Mouse (Mus musculus) embryonic facial prominence, embryonic 13.5 days (tissue): ENCODE results near the gene C1qb. TPM values are rescaled to one million over a fixed set of nuclear protein-coding genes. Genes with fewer than 3 reads are reported as not detected.

ENCODE experiments used
- ATAC-seq: fragments of 200-750 bp; cut with Nextera tagmentation; 2 replicates; pipeline ENCODE4 v1.8.0; 2017; ENCODE audit warnings: low read depth; ENCODE audit not compliant: insufficient number of reproducible peaks, insufficient read depth, low FRiP score, low TSS enrichment
- H3K27ac ChIP-seq: fragments of 300-500 bp; sonication (generic); 2 replicates; pipeline ENCODE4 v1.5.1; 2015; ENCODE audit warnings: moderate library complexity, mild to moderate bottlenecking, inconsistent platforms
- H3K27me3 ChIP-seq: fragments of 300-500 bp; sonication (generic); 2 replicates; pipeline ENCODE4 v1.6.1; 2015; ENCODE audit warnings: mild to moderate bottlenecking, inconsistent platforms
- H3K36me3 ChIP-seq: fragments of 300-500 bp; sonication (generic); 2 replicates; pipeline ENCODE4 v1.6.1; 2015; ENCODE audit warnings: mild to moderate bottlenecking, inconsistent platforms
- H3K4me1 ChIP-seq: fragments of 300-500 bp; sonication (generic); 2 replicates; pipeline ENCODE4 v1.6.1; 2015; ENCODE audit warnings: inconsistent platforms
- H3K4me2 ChIP-seq: fragments of 300-500 bp; sonication (generic); 2 replicates; pipeline ENCODE4 v1.6.1; 2015; ENCODE audit warnings: moderate library complexity, mild to moderate bottlenecking, inconsistent platforms
- H3K4me3 ChIP-seq: fragments of 300-500 bp; sonication (generic); 2 replicates; pipeline ENCODE4 v1.5.1; 2015; ENCODE audit warnings: mild to moderate bottlenecking, inconsistent platforms
- H3K9ac ChIP-seq: fragments of 300-500 bp; sonication (generic); 2 replicates; pipeline ENCODE4 v1.6.1; 2015; ENCODE audit warnings: mild to moderate bottlenecking, inconsistent platforms
- H3K9me3 ChIP-seq: fragments of 300-500 bp; sonication (generic); 2 replicates; pipeline ENCODE4 v1.6.1; 2016; ENCODE audit warnings: inconsistent platforms
- WGBS: fragments of 180-500 bp; shearing (Covaris S2); methylation state at CpG from one replicate; pipeline ENCODE4 v1.1.7; 2015; ENCODE audit warnings: mixed read lengths; 5-methylcytosine and 5-hydroxymethylcytosine counted together
- polyA plus RNA-seq: library from polyadenylated mRNA; unstranded; fragments of >200 nt; fragmentation: Nextera tagmentation; extraction: Ambion mirVana; gene quantifications from 2 replicates; pipeline ENCODE4 v1.2.1, GENCODE M21; 2015

The C1qb gene
- polyA plus RNA-seq, 1 experiment from 2014 or later, result 40.2 TPM

DNA sequence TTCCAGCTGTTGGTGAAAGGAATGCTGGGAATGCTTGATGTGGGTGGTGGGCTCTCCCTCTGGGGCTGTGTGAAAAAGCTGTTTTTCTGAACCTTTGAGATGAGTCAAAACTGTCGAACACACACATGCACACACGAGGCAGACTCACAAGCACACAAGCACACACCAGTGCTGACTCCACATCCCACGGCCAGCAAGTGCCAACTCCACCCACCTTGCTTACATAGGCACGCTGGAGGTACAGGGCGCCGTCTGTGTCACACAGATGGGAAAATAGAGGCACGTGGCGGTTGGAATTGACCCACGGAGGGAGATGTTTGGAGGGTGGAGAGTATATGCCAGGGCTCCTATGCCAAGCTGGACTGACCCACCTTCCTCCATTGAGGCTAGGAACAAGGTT is 25.8 kb upstream of the C1qb start:
- no peaks in the 10 kb centered on the region for H3K9me3 ChIP-seq
- 41% methylated on average over 9 of the region's 9 CpGs for WGBS
- H3K27ac ChIP-seq, result no peak overlapping the region
- no peak overlapping the region for H3K9ac ChIP-seq
- peaks cover 60% of the 10 kb centered on the region for H3K27me3 ChIP-seq
- H3K4me3 ChIP-seq, result no peak overlapping the region
- ATAC-seq, result no peak
- H3K36me3 ChIP-seq, result no peaks in the 10 kb centered on the region
- peaks cover 8% of the 10 kb centered on the region; the same call in 1 of the 2 replicates for H3K4me1 ChIP-seq
- no peak overlapping the region for H3K4me2 ChIP-seq

DNA sequence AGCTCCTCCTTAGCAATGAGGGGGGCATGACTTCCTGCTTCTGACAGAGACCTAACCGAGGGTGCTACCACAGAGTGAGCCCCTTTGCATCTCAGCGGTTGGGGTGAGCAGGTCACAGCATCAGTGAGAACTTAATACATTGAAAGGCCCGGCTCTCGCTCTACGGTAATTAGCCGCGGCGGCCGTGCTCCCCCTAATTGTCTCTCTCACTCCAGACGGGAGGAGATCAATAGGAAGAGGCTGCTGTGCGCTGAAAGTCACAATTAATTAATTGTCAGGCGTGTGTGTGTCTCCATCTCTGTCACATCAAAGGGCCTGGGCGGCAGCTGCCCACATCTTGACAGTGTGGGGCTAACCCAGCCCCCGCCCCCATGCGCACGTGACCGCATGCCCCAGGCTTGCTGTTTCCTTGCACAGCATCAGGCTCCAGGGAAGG is 25.2 kb upstream of the C1qb start:
- no peak for ATAC-seq
- H3K36me3 ChIP-seq, result no peaks in the 10 kb centered on the region
- H3K4me2 ChIP-seq, result 0 out of 2 replicates have a peak overlapping the region, but pooled peaks have one; percentile 2
- no peak overlapping the region for H3K4me3 ChIP-seq
- WGBS, result 3% methylated on average over 17 of the region's 17 CpGs
- H3K9ac ChIP-seq, result no peak overlapping the region
- peaks cover 66% of the 10 kb centered on the region for H3K27me3 ChIP-seq
- H3K4me1 ChIP-seq, result peaks cover 8% of the 10 kb centered on the region; the same call in 1 of the 2 replicates
- no peak overlapping the region for H3K27ac ChIP-seq
- no peaks in the 10 kb centered on the region for H3K9me3 ChIP-seq

DNA sequence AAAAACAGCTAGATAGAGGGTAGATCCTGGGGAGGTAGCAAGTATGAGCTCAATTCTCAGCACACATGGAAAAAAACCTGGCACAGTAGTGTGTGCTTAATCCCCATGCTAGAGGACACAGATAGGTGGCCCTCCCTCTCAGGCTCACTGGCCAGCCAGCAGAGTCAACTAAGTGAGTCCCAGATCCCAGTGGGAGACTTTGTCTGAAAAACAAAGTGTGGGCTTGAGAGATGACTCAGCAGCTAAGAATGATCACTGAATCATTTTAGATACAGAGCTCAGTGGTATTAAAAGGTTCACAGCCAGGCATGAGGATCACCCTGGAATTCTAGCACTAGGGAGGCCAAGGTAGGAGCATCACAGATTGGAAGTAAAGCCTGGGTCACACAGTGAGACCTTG is 21.8 kb upstream of the C1qb start:
- Histone ChIP-seq H3K4me3 (no peak overlapping the region), H3K9me3 (no peaks in the 10 kb centered on the region), H3K4me2 (no peak overlapping the region), H3K9ac (no peak overlapping the region), H3K36me3 (no peaks in the 10 kb centered on the region), H3K27me3 (peaks cover 78% of the 10 kb centered on the region), H3K4me1 (peaks cover 8% of the 10 kb centered on the region; the same call in 1 of the 2 replicates), H3K27ac (no peak overlapping the region)
- ATAC-seq, result no peak

DNA sequence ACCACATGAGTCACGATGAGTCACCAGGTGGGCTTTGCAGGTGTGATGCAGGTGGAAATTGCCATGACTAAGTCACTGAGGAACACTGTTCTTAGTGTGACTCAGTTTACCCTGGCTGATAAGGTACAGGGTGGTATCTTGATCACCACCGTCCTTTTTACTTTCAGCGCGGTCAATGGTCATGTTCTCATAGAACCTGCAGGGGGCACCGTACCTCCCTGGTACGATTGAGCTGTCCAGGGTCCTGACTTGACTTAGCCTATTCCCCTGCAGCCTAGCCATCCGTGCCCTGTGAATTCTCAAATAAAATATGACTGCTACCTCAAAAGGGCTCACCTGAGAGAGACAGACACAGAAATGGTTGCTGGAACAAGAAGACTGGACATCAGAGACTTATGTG is 21.0 kb upstream of the C1qb start:
- H3K9me3 ChIP-seq, result no peaks in the 10 kb centered on the region
- no peak overlapping the region for H3K4me2 ChIP-seq
- WGBS, result 15% methylated on average over 7 of the region's 7 CpGs
- H3K27me3 ChIP-seq, result peaks cover 75% of the 10 kb centered on the region
- no peak overlapping the region for H3K9ac ChIP-seq
- peaks cover 8% of the 10 kb centered on the region; the same call in 1 of the 2 replicates for H3K4me1 ChIP-seq
- H3K4me3 ChIP-seq, result no peak overlapping the region
- no peaks in the 10 kb centered on the region for H3K36me3 ChIP-seq
- ATAC-seq, result no peak
- no peak overlapping the region for H3K27ac ChIP-seq

DNA sequence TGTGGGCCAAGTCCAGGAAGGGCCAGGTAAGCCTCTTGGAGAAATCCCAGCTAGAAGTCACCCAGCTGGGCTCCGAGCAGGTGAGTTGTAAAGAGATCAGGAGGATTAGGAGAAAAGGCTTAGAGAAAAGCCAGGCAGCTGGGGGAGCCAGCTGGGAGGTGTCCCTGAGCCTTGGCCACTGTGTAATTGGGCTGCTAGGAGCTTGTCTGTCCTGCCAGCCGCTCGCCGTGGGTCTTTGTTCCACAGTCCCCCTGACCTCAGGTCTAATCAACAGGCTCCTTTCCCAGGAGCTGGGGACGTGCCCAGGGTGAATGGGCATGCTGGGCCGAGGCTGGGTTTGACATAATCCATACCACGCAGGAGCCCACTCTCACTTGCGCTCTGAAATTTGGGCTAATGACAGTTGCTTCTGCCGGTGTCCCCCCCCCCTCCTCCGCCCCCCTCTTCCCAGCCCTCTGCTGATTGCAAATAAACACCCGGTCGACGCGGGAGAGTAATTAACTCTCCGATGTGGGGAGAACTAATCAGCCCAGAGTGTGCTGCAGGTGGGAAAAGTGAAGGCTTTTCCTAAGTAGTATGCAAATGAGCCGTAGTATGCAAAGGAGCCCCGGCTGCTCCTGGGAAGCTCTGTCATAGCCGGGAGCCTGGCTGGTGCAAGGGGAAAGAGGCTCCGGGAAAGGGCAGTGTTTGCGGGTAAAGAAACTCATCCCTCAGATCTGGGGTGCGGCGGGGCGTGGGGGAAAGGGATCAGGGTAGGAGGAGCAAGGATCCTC is 19.0 kb upstream of the C1qb start:
- no peak overlapping the region for H3K4me2 ChIP-seq
- H3K9ac ChIP-seq, result no peak overlapping the region
- WGBS, result 2% methylated on average over 23 of the region's 23 CpGs
- H3K36me3 ChIP-seq, result no peaks in the 10 kb centered on the region
- no peaks in the 10 kb centered on the region for H3K4me1 ChIP-seq
- H3K9me3 ChIP-seq, result no peaks in the 10 kb centered on the region
- H3K27ac ChIP-seq, result no peak overlapping the region
- peaks cover 56% of the 10 kb centered on the region for H3K27me3 ChIP-seq
- no peak overlapping the region for H3K4me3 ChIP-seq
- ATAC-seq, result no peak

DNA sequence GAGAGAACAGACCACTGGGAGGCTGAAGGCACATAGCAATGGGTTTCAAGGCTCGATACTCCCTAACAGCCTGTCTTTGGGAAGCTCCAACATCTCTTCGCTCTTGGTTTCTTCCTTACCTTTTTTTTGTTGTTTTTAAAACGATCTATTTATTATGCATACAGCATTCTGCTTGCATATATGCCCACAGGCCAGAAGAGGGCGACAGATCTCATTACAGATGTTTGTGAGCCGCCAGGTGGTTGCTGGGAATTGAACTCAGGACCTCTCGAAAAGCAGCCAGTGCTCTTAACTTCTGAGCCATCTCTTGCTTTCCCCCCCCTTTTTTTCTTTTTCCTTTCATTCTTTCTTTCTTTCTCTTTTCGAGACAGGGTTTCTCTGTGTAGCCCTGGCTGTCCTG is 13.2 kb upstream of the C1qb start:
- peaks cover 66% of the 10 kb centered on the region for H3K27me3 ChIP-seq
- no peak overlapping the region for H3K4me2 ChIP-seq
- H3K36me3 ChIP-seq, result no peaks in the 10 kb centered on the region
- H3K9ac ChIP-seq, result no peak overlapping the region
- WGBS, result 60% methylated on average over 7 of the region's 7 CpGs
- no peak overlapping the region for H3K4me3 ChIP-seq
- no peak for ATAC-seq
- peaks cover 15% of the 10 kb centered on the region for H3K4me1 ChIP-seq
- H3K27ac ChIP-seq, result no peak overlapping the region
- H3K9me3 ChIP-seq, result no peaks in the 10 kb centered on the region

DNA sequence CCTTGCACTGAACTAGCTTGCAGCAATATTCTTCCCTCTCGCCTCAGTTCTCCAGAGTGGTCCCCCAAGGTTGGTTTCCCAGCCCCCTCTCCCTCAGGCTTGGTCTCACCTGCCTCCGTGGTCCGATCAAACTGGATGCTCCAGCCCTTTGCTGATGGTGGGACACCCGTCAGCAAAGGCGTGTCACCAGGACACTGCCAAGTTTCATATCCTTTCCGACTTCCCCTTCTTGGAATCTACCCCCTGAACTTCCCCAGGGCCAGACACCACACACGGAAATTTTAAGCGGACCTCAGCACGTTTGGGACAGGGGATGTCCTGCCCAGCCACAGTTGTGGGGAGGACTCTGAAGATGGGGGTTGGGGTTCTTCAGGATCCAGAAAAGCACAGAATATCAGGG is 12.7 kb upstream of the C1qb start, which contains the start of gene C1qa:
Gene C1qa (minus strand): TSS at position 167 of the 400 bp plus-strand sequence.
- ATAC-seq, result no peak
- H3K4me3 ChIP-seq, result no peak within 1 kb of the TSS
- peaks cover 15% of the 10 kb centered on the region for H3K4me1 ChIP-seq
- 72% methylated on average over 9 of the region's 9 CpGs for WGBS
- H3K4me2 ChIP-seq, result no peak within 1 kb of the TSS
- H3K9ac ChIP-seq, result no peak within 1 kb of the TSS
- no peak within 1 kb of the TSS for H3K27ac ChIP-seq
- no peaks in the 10 kb centered on the region for H3K36me3 ChIP-seq
- H3K9me3 ChIP-seq, result no peaks in the 10 kb centered on the region
- H3K27me3 ChIP-seq, result peaks cover 66% of the 10 kb centered on the region

DNA sequence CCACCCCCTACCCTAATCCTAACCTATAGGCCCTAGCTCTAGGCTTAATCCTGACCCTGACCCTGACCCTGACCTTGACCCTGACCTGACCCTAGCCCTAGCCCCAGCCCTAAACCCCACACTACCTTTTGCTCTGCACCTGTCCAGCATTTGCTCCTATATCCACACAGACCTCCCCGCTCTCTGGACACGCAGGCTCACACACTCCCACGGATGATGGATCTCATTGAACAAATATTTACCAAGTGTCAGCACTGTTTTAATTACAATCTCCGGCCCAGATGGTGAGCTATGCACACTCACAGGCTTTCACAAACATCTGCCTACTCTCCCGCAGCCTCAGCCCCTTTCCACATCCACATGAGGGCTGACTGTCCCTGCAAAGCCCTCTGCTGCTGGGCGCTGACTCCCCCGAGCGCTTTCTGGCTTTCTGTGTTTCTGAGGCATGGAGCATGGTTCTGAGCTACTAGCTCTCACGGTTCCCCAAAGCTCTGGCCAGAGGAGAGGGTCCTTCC is 12.2 kb upstream of the C1qb start:
- 67% methylated on average over 9 of the region's 9 CpGs for WGBS
- no peaks in the 10 kb centered on the region for H3K9me3 ChIP-seq
- no peak for ATAC-seq
- no peaks in the 10 kb centered on the region for H3K36me3 ChIP-seq
- H3K4me1 ChIP-seq, result peaks cover 15% of the 10 kb centered on the region
- no peak overlapping the region for H3K27ac ChIP-seq
- no peak overlapping the region for H3K4me3 ChIP-seq
- no peak overlapping the region for H3K4me2 ChIP-seq
- H3K27me3 ChIP-seq, result peaks cover 67% of the 10 kb centered on the region
- no peak overlapping the region for H3K9ac ChIP-seq

DNA sequence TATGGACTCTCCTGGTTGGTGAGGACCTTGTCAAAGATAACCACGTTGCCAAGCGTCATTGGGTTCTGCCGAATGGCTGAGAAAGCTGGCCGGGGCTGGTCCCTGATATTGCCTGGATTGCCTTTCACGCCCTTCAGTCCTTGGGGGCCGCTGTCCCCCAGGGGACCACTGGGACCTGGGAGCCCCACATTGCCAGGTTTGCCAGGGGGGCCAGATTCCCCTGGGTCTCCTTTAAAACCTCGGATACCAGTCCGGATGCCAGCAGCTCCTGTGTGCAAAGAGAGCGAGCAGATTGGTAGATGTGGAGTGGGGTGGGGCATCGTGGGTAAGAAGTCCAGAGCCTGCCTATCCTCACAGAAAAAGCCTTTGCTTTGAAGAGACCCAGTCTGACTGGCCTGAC is 10.5 kb upstream of the C1qb start:
- Histone ChIP-seq H3K27me3 (peaks cover 70% of the 10 kb centered on the region), H3K9ac (no peak overlapping the region), H3K9me3 (no peaks in the 10 kb centered on the region), H3K4me1 (peaks cover 15% of the 10 kb centered on the region), H3K4me3 (no peak overlapping the region), H3K27ac (no peak overlapping the region), H3K4me2 (peak overlapping the region; percentile 44; the same call in 1 of the 2 replicates), H3K36me3 (no peaks in the 10 kb centered on the region)
- ATAC-seq, result no peak
- WGBS, result 36% methylated on average over 10 of the region's 10 CpGs

DNA sequence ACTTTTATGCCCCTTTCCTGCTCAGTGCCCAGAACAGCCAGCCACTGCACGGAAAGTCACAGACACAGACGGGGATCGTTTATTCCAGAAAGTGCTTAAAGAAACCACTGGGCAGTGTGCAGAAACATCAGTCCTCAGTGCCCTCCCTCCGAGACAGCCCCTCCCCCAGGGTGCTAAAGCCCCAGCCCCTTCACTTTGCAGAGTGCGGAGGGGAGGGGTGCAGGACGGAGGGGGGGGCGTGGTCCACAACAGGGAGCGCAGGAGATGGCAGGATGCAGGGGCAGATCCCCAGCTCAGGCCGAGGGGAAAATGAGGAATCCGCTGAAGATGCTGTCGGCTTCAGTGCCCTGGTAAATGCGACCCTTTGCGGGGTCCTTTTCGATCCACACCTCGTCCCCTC is 9.9 kb upstream of the C1qb start:
- H3K27ac ChIP-seq, result no peak overlapping the region
- no peaks in the 10 kb centered on the region for H3K36me3 ChIP-seq
- 5% methylated on average over 15 of the region's 15 CpGs for WGBS
- no peak overlapping the region for H3K9ac ChIP-seq
- peaks cover 15% of the 10 kb centered on the region for H3K4me1 ChIP-seq
- H3K27me3 ChIP-seq, result peaks cover 76% of the 10 kb centered on the region
- ATAC-seq, result no peak
- H3K4me2 ChIP-seq, result peak overlapping the region; percentile 44
- H3K9me3 ChIP-seq, result no peaks in the 10 kb centered on the region
- H3K4me3 ChIP-seq, result 0 out of 2 replicates have a peak overlapping the region, but pooled peaks have one; percentile 4

DNA sequence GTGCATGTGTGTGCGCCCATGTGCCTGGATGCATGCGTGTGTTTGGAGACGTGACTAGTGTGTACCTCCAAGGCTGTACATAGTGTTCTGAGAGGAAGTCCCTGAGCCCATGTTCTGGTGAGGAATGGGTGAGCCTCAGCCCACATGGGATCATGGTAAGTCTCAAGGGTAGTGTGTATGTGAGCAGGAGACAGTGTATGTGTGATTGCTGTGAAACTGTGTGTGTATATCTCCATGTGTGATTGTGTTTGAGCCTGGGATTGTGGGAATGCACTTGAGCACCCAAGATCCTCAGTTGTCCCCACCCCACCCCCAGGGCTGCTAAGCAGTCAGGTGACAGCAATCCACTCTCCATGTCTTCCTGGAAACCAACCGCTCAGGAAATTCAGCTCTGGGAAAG is 8.8 kb upstream of the C1qb start:
- no peak overlapping the region for H3K27ac ChIP-seq
- no peaks in the 10 kb centered on the region for H3K36me3 ChIP-seq
- no peak overlapping the region for H3K4me2 ChIP-seq
- peaks cover 84% of the 10 kb centered on the region for H3K27me3 ChIP-seq
- ATAC-seq, result no peak
- H3K4me3 ChIP-seq, result no peak overlapping the region
- H3K4me1 ChIP-seq, result peaks cover 15% of the 10 kb centered on the region
- 67% methylated on average over 4 of the region's 4 CpGs for WGBS
- H3K9ac ChIP-seq, result no peak overlapping the region
- no peaks in the 10 kb centered on the region for H3K9me3 ChIP-seq
